Mouse (Mus musculus) liver, embryonic 14.5 days (tissue): ENCODE measurements around the gene Gmfg. TPM values are rescaled to one million over a fixed set of nuclear protein-coding genes. Genes with fewer than 3 reads are reported as not detected.
A peak's percentile ranks its signal among the peaks of the same experiment; 100 is the strongest.

ENCODE experiments used
- ATAC-seq: fragments of 200-750 bp; cut with Nextera tagmentation; 2 replicates; pipeline ENCODE4 v1.8.0; 2017; ENCODE audit warnings: moderate number of reproducible peaks, mild to moderate bottlenecking, moderate library complexity; ENCODE audit not compliant: insufficient read depth
- DNase-seq, 3 experiments: peaks; one replicate each; pipeline ENCODE4 v3.0.0-alpha.2; 2012 to 2013; ENCODE audit warnings: low read depth in 3 of 3, low spot score in 3 of 3
- H3K27ac ChIP-seq: fragments of 300-500 bp; sonication (generic); 2 replicates; pipeline ENCODE4 v1.5.1; 2014; ENCODE audit warnings: moderate library complexity, mild to moderate bottlenecking, control low read depth, inconsistent platforms
- H3K27me3 ChIP-seq: fragments of 300-500 bp; sonication (generic); 2 replicates; pipeline ENCODE4 v1.6.1; 2014; ENCODE audit warnings: mild to moderate bottlenecking, low read length, moderate library complexity; ENCODE audit not compliant: control insufficient read depth, insufficient read depth
- H3K36me3 ChIP-seq: fragments of 300-500 bp; sonication (generic); replicated peaks from 2 replicates; pipeline ENCODE4 v1.6.1; 2014; ENCODE audit warnings: low read depth; ENCODE audit not compliant: control insufficient read depth, insufficient read depth
- H3K4me1 ChIP-seq, 2 experiments: fragments of 200-500 bp in 1 of 2; fragments of 300-500 bp in 1 of 2; sonication (generic) in 1 of 2; replicated peaks; 2 replicates each; pipeline ENCODE4 v1.6.1; 2012 to 2014; ENCODE audit warnings: antibody characterized with exemption in 1 of 2, inconsistent platforms in 1 of 2, low read length in 1 of 2; ENCODE audit not compliant: control insufficient read depth in 2 of 2, insufficient read depth in 2 of 2
- H3K4me2 ChIP-seq: fragments of 300-500 bp; sonication (generic); 2 replicates; pipeline ENCODE4 v1.6.1; 2014; ENCODE audit warnings: low read depth, mild to moderate bottlenecking, control low read depth, moderate library complexity
- H3K4me3 ChIP-seq, 2 experiments: fragments of 200-500 bp in 1 of 2; fragments of 300-500 bp in 1 of 2; sonication (generic) in 1 of 2; 2 replicates each; pipeline ENCODE4 v1.5.1; 2012 to 2014; ENCODE audit warnings: low read depth in 2 of 2, low read length in 2 of 2, mild to moderate bottlenecking in 2 of 2, control low read depth in 1 of 2, inconsistent platforms in 1 of 2, moderate library complexity in 1 of 2; ENCODE audit not compliant: insufficient read depth in 1 of 2
- H3K9ac ChIP-seq: fragments of 300-500 bp; sonication (generic); replicated peaks from 2 replicates; pipeline ENCODE4 v1.6.1; 2014; ENCODE audit warnings: mild to moderate bottlenecking, control low read depth, moderate library complexity
- H3K9me3 ChIP-seq: fragments of 300-500 bp; sonication (generic); 2 replicates; pipeline ENCODE4 v1.6.1; 2016; ENCODE audit warnings: low read length, mixed read lengths; ENCODE audit not compliant: control insufficient read depth
- CTCF ChIP-seq: IDR thresholded peaks from 2 replicates; pipeline ENCODE4 v1.5.1; 2016; ENCODE audit warnings: antibody characterized with exemption, low read depth, control low read depth
- EP300 ChIP-seq: IDR thresholded peaks from 2 replicates; pipeline ENCODE4 v1.6.1; 2016; ENCODE audit warnings: antibody characterized with exemption, low read depth
- WGBS: fragments of 180-500 bp; shearing (Covaris S2); extraction: QIAGEN DNeasy Blood & Tissue Kit; methylation state at CpG from one replicate; pipeline ENCODE4 v1.1.7; 2014; ENCODE audit not compliant: insufficient replicate concordance; 5-methylcytosine and 5-hydroxymethylcytosine counted together
- polyA plus RNA-seq, 2 experiments: library from polyadenylated mRNA; depleted of rRNA in 1 of 2; stranded (reverse) in 1 of 2; unstranded in 1 of 2; fragments of >200 nt; fragmentation: Nextera tagmentation in 1 of 2; extraction: Ambion mirVana in 1 of 2; gene quantifications; 2 replicates each; pipeline versions ENCODE4 v1.2.1 to v1.2.3; 2012 to 2014

Gene Gmfg
- polyA plus RNA-seq (2012; rRNA removed) (13.1 and 22.2 TPM in 2 replicates), polyA plus RNA-seq (2014; fragmentation: Nextera tagmentation; extraction: Ambion mirVana) (31.4 and 39.3 TPM in 2 replicates)

DNA sequence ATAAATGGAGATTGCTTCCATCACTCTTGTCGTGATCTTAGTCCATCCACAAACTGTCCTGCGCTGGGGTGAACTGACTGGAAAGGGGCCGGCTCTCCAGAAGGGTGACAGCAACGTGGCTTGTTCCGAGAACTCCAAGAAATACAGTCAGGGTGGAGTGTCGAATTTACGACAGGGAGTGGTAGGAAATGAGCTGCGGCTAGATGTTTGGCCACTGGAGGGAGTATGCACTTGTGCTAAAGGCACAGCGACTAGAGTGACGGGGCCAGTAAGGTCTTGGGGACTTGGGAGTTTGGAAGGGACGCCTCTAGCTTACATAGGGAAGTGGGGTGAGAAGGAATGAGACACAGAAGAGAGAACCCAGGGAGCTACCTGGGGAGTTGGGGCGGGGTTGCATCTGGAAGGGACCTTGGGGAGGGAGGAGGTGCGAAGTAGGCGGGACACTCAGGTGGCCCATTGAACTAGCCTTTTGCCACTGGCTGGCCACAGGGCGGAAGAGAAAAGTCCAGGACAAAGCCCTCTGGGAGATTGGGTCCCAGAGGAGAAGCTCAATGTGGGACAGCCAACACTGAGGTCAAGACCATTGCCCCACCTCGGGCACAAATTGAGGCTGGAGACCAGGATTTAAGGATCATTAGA is at the start of gene Gmfg:
Gmfg (plus strand) TSS at position 516 of the 639 bp plus-strand sequence.
- DNase-seq (peak; percentile 83 to 92 (median 84)), ATAC-seq (peak; percentile 48)
- Histone ChIP-seq H3K27ac (peak within 1 kb of the TSS; percentile 75), H3K27me3 (no peaks in the 10 kb centered on the region), H3K4me2 (peak within 1 kb of the TSS; percentile 96), H3K36me3 (no peaks in the 10 kb centered on the region; the same call in none of the 2 replicates), H3K4me1 (peaks cover 35 to 40% of the 10 kb centered on the region in 2 experiments), H3K4me3 (peak within 1 kb of the TSS; percentile 94 to 98), H3K9me3 (no peaks in the 10 kb centered on the region), H3K9ac (peak within 1 kb of the TSS; percentile 81)
- TF ChIP-seq EP300 = no peak
- TF ChIP-seq CTCF = peak; percentile 95
- WGBS = 8% methylated on average over 16 of the region's 16 CpGs

GRCm38 (mm10) chr7:28390331-28390730 is 46.9 kb upstream of the Gmfg start:
- Histone ChIP-seq H3K27me3 (no peaks in the 10 kb centered on the region), H3K36me3 (peaks cover 6% of the 10 kb centered on the region), H3K9ac (no peak overlapping the region), H3K9me3 (no peaks in the 10 kb centered on the region), H3K4me3 (no peak overlapping the region), H3K4me1 (peaks cover 10 to 11% of the 10 kb centered on the region in 2 experiments), H3K4me2 (no peak overlapping the region), H3K27ac (no peak overlapping the region)
- DNase-seq (no peak), ATAC-seq (no peak)
- TF ChIP-seq CTCF (no peak), EP300 (no peak)
- WGBS = 87% methylated on average over 3 of the region's 3 CpGs

DNA sequence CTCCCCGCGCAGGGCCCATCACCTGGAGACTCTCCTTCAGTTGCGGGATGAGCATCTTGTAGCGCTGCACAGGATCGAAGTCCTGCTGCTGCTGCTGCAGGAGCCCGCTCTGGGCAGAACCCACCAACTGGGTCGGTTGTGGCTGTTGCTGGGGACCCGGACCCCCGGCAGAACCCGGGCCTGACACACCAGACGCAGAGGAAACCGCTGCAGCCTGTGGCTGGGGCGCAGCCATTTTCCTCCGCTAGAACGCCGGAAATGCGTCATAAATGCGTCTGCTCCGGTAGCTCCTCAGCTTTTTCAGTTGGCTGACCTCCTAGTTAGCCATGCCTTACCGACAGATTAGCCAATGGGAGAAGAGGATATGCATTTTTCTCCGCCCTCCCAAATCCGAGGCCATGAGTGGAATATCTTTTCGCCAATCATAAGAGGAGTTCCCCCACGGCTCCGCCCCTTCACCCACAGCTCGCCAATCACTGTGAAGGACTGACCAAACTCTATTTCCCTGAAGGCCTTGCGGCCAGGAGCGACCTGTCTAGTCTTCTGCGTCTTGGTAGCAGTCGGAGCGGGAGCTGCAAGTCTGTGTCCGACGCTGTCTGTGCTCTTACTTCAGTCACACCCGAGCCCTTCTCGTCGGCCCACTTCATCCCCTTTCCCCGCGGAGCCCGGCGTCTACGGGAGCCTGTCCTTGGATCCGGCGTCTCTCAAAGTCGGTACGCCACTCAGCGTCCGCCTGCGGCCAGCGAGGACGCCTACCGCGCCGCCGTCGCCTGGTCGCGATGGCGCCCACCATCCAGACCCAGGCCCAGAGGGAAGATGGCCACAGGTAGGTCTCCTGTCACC is 44.6 kb upstream of the Gmfg start, which contains the start of the genes Med29 and Paf1:
Med29 (minus strand) TSS at position 280 of the 843 bp plus-strand sequence.
Paf1 (plus strand) TSS at position 523 of the 843 bp plus-strand sequence.
- Histone ChIP-seq H3K27me3 (no peaks in the 10 kb centered on the region), H3K4me1 (peaks cover 8 to 10% of the 10 kb centered on the region in 2 experiments), H3K9me3 (no peaks in the 10 kb centered on the region), H3K27ac (peak within 1 kb of the TSS; percentile 9), H3K9ac (peak within 1 kb of the TSS; percentile 76), H3K36me3 (peaks cover 16% of the 10 kb centered on the region), H3K4me3 (peak within 1 kb of the TSS; percentile 74 to 79), H3K4me2 (peak within 1 kb of the TSS; percentile 93)
- WGBS = under 1% methylated on average over 58 of the region's 58 CpGs
- TF ChIP-seq EP300 = no peak; the same call in 1 of the 2 replicates
- TF ChIP-seq CTCF = no peak
- peak; percentile 99 to 100 (median 99) for DNase-seq
- ATAC-seq = peak; percentile 98

DNA sequence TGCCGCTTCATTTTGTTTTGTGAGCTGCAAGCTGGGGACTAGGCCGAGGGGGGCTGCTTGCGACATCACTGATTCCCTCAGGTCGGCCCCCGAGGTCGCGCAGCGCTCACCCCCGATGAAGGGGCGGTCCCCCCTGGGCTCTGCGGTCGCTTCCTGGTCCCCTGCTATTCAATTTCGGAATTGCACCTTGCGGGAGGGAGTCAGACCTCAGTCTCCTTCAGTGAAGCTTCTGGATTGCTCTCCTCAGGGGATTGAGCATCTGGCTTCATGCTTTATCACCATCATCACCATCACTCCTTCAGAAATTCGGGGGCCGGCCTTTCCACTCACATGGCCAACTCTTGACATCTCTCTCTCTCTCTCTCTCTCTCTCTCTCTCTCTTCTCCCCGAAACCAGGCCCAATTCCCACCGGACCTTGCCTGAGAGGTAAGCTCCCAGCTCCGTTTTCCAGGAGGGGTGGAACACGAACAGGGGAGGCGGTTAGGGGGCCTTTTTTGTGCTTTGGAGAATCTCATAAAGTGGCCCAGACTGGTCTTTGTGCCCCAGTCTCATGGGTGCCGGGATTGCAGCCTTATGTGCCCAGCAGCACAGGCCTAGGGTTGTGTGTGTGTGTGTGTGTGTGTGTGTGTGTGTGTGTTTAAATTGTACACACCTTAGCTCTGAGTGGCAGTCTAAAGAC is 43.8 kb upstream of the Gmfg start:
- DNase-seq (no peak), ATAC-seq (no peak)
- TF ChIP-seq CTCF (no peak), EP300 (no peak)
- Histone ChIP-seq H3K4me1 (peaks cover 8 to 10% of the 10 kb centered on the region in 2 experiments), H3K27ac (peak overlapping the region; percentile 9), H3K27me3 (no peaks in the 10 kb centered on the region), H3K9me3 (no peaks in the 10 kb centered on the region), H3K9ac (peak overlapping the region; percentile 76), H3K4me3 (peak overlapping the region; percentile 73 to 79), H3K36me3 (peaks cover 19% of the 10 kb centered on the region), H3K4me2 (peak overlapping the region; percentile 93)
- 6% methylated on average over 22 of the region's 22 CpGs for WGBS
